Mouse (Mus musculus): ENCODE data around the gene Btbd18.

- no peak for TF ChIP-seq CTCF (IDR thresholded peaks at IDR 0.05; ENCODE audit: borderline replicate concordance, extremely low read depth, insufficient read depth, insufficient read length)
- no peak for TF ChIP-seq POLR2A (IDR thresholded peaks at IDR 0.05; ENCODE audit: borderline replicate concordance, extremely low read depth, insufficient read depth, insufficient read length, poor library complexity, severe bottlenecking)
Measured at GRCm38 (mm10) chr2:84705295-84705694, 46.4 kb downstream of the Btbd18 start.

Data from brain, embryonic 14.5 days (tissue).